Mouse (Mus musculus): Measurements from ENCODE around the gene Psg17. TPM values are rescaled to one million over a fixed set of nuclear protein-coding genes. Genes with fewer than 3 reads are reported as not detected.

Psg17 gene
- polyA plus RNA-seq, 1 experiment from 2014 or later, result not detected

Other genes with a start within 250 kb of the Psg17 start
- not detected in 2 replicates for gene Psg23, start 205.1 kb downstream of the Psg17 start, polyA plus RNA-seq (2015; fragmentation: Nextera tagmentation; extraction: Ambion mirVana)
- not detected in 2 replicates for gene Psg21, start 164.9 kb downstream of the Psg17 start, polyA plus RNA-seq (2015; fragmentation: Nextera tagmentation; extraction: Ambion mirVana)
- gene Psg20, start 135.4 kb downstream of the Psg17 start, polyA plus RNA-seq (2015; fragmentation: Nextera tagmentation; extraction: Ambion mirVana), result not detected in 2 replicates
- gene Psg22, start 103.5 kb downstream of the Psg17 start, polyA plus RNA-seq (2015; fragmentation: Nextera tagmentation; extraction: Ambion mirVana), result not detected in 2 replicates
- gene Psg19, start 23.1 kb downstream of the Psg17 start, polyA plus RNA-seq (2015; fragmentation: Nextera tagmentation; extraction: Ambion mirVana), result not detected in 2 replicates
- gene Mill2, start 18.4 kb upstream of the Psg17 start, polyA plus RNA-seq (2015; fragmentation: Nextera tagmentation; extraction: Ambion mirVana), result 0.38 and 0.39 TPM in 2 replicates
- 0.76 and 2.9 TPM in 2 replicates for gene Pglyrp1, start 49.7 kb upstream of the Psg17 start, polyA plus RNA-seq (2015; fragmentation: Nextera tagmentation; extraction: Ambion mirVana)
- gene Ccdc61, start 88.8 kb upstream of the Psg17 start, polyA plus RNA-seq (2015; fragmentation: Nextera tagmentation; extraction: Ambion mirVana), result 26.3 and 35.6 TPM in 2 replicates
- 0.62 and 0.65 TPM in 2 replicates for gene Nova2, start 104.3 kb upstream of the Psg17 start, polyA plus RNA-seq (2015; fragmentation: Nextera tagmentation; extraction: Ambion mirVana)
- not detected in 2 replicates for gene Nanos2, start 165.8 kb upstream of the Psg17 start, polyA plus RNA-seq (2015; fragmentation: Nextera tagmentation; extraction: Ambion mirVana)
- 6.0 and 6.7 TPM in 2 replicates for gene Mypop, start 169.6 kb upstream of the Psg17 start, polyA plus RNA-seq (2015; fragmentation: Nextera tagmentation; extraction: Ambion mirVana)
- gene Irf2bp1, start 182.4 kb upstream of the Psg17 start, polyA plus RNA-seq (2015; fragmentation: Nextera tagmentation; extraction: Ambion mirVana), result 30.1 and 33.2 TPM in 2 replicates
- 0.62 and 1.8 TPM in 2 replicates for gene Foxa3, start 201.9 kb upstream of the Psg17 start, polyA plus RNA-seq (2015; fragmentation: Nextera tagmentation; extraction: Ambion mirVana)
- 36.0 and 43.2 TPM in 2 replicates for gene Sympk, start 202.8 kb upstream of the Psg17 start, polyA plus RNA-seq (2015; fragmentation: Nextera tagmentation; extraction: Ambion mirVana)
- gene Rsph6a, start 233.1 kb upstream of the Psg17 start, polyA plus RNA-seq (2015; fragmentation: Nextera tagmentation; extraction: Ambion mirVana), result not detected in 2 replicates